Mouse (Mus musculus): Measurements from ENCODE around the gene Rasd1. TPM values are rescaled to one million over a fixed set of nuclear protein-coding genes. Genes with fewer than 3 reads are reported as not detected.
"Not testable (repeated sequence)": the region's sequence is repeated elsewhere in the genome, so short reads cannot be mapped to it uniquely, and the experiment has no call there.

Gene Rasd1
- polyA plus RNA-seq, 1 experiment: 4.8 TPM

DNA sequence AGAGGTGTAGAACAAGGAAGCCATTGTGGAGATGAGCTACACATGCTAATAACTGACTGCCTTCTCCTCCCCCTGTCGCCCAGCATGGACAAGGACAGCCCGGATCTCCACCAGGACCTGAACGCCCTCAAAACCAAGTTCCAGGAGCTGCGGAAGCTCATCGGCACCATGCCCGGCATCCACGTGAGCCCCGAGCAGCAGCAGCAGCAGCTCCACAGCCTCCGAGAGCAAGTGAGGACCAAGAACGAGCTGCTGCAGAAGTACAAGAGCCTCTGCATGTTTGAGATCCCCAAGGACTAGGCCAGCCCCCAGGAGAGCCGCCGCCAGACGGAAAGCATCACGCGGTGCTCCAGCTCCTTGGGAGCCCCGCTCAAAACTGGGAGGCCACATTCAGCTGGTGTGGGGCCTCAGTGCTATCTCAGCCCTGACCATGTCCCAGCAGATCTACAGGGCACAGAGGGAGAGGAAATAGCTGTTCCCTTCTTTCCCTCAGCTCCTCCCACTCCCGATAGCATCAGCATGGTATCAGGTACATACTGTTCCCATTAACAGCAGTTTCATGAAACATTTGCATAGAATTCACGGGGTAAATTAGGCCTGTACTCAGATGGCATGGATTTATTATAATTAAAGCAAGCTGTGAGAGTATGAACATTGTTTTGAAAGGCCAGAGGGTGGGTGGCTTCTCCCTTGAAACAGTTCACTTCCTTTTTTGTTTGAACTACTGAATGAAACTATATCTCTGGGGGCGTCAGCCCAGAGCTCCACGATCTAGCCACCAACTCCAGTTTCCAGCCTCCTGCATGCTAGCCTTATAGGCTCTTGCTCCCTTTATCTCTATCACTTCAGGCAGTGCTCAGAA lies 4.0 kb downstream of the Rasd1 start:
- DNase-seq (ENCODE audit: low spot score): no peak

DNA sequence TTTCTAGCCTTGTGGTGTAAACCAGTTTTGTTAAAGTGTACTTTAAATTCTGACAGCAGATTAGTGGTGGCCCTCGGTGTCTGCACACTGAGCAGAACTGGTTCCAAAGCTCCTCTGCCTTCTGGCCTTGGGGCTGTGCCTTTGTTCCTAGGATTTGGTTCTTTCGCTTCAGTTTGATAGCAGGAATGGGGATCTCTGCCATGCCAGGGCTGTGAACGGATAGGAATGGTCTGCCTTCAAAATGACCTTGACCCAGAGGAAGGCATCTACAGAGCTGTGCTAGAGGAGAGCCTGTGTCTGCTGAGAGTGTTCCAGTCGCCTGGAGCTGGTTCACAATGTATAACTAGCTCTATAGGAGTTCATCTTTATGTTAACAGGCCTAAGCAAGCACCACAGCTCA lies 5.3 kb downstream of the Rasd1 start:
- DNase-seq (ENCODE audit: low spot score): no peak

DNA sequence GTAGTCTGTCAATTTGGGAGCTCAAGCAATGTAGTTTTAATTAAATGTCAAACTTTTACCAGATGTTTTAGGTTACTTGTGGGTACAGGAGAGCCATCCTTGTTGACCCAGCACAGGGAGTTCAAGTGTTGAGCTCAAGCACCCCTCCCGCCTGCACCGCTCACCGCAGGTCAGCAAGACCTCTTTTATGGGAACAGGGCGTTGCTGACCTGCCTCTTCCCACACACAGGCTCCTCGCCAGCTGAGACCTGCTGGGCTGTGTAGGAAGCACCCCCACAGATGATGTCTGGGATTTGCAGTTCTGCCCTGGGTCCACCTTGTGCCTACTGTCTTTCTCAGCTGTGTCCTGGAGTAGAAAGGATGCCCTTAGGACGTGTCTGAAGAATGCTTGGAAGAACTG lies 8.0 kb downstream of the Rasd1 start:
- DNase-seq (ENCODE audit: low spot score): no peak

DNA sequence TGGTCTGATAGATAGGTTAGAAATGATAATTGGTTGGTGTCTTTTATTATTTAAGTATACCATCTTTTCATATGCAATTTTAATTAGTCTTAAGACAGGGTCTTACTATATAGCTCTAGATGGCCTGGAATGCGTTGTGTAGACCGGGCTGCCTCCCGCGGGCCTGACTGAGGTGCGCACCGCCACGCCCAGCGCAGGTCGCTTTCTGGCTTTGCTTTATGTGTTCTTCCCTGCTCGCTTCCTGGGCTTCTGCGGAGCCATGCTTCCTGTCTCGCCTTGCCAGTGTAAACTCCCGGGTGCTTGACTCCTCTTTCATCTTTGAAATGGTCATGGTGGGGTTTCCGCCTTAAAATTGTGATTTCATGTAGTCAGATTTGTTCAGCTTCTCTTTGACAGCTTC lies 11.9 kb downstream of the Rasd1 start:
- DNase-seq (ENCODE audit: low spot score): no peak

GRCm38 (mm10) chr11:59948401-59948767 lies 16.4 kb downstream of the Rasd1 start:
- DNase-seq (ENCODE audit: low spot score): no peak

DNA sequence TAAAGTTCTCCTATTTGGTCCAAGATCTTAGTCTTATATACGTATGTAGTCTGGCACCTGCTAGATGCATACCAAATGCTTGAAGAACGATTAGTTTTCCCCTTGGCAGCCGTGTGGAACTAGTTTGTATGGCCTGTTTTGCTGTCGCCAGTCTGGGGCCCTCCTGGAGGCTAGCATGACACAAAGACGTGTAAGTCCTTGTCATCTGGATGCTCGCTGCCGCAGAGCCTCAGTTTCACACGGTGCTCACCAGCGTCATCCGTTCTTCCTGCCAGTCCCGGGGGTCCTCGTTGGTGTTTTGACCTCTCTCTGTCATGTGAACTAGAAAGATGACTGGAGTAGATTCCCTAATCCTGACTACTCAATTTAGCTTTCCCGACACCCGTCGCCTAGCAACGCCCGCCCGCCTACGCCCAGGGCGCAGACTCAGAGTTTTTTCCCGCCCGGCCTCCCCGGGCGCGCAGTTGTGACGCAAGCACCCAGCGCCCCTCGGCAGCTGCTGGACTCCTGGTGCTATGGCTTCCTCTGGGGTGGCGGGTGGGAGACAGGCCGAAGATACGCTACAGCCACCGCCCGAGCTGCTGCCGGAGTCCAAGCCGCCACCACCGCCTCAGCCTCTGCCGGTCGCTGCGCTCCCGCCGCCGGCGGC lies 16.9 kb downstream of the Rasd1 start, which contains the start of gene Med9:
Med9 (plus strand) TSS at position 455 of the 649 bp plus-strand sequence.
- peak; percentile 86 for DNase-seq (ENCODE audit: low spot score)

- not testable (repeated sequence) for DNase-seq (ENCODE audit: low spot score)
Observed at GRCm38 (mm10) chr11:59944855-59945254, 19.9 kb downstream of the Rasd1 start.

- no peak for DNase-seq (ENCODE audit: low spot score)
Observed at GRCm38 (mm10) chr11:59941391-59941790, 23.4 kb downstream of the Rasd1 start.

- DNase-seq (ENCODE audit: low spot score): no peak
Observed at GRCm38 (mm10) chr11:59940645-59941044, 24.1 kb downstream of the Rasd1 start.

GRCm38 (mm10) chr11:59939821-59940220 lies 24.9 kb downstream of the Rasd1 start:
- DNase-seq (ENCODE audit: low spot score): no peak

DNA sequence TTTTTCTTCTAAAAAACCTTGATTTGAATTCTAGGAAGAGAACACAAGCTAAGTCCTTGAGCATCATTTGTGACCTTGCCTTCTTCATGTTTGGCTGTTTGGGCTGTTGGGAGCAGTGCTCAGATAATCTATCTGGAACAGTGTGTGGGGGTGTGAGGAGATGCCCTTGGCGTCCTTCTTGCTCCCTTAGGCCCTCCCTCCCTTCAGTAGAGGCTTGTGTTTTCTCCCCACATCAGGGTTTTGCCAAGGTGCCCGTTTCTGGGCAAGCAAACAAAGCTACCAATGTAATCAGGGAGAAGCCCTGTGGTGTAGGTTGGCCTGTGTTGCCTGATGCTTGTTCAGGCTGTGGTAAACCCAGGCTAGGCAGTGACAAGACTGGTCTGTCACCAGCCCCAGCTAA lies 27.1 kb downstream of the Rasd1 start:
- DNase-seq (ENCODE audit: low spot score): no peak

DNA sequence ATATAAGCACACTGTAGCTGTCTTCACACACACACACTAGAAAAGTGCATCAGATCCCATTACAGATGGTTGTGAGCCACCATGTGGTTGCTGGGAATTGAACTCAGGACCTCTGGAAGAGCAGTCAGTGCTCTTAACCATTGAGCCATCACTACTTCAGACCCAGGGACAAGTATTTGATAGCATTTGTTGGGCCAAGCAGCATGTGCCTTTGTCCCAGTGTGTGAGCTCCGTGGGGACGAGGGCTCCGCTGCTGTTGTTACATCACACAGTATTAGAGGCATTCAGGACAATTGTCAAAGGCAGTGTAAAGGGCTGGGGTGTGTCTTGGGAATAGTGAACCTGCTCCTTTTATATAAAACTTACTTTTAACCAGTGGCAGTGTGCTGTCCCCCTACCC lies 27.7 kb downstream of the Rasd1 start:
- no peak for DNase-seq (ENCODE audit: low spot score)

DNA sequence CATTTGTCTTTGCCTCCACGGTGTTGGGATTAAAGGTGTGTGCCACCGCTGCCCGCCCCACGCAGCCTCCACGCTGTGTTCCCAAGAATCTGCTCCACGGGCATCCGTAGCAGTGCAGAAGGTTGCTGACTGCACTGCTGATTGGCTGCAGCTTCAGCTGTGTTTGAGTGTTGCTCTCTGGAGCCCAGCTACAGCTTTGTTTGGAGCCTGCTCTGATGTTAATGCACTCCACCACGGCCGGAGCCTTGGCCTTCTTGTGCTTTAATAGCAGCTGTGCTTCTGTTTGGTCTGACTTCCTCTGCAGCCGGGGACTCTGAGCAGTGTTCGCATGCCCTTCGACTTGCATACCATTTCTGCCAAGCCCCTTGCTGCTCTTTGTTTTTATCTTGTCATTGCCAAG lies 30.8 kb downstream of the Rasd1 start:
- DNase-seq (ENCODE audit: low spot score): no peak

GRCm38 (mm10) chr11:59932560-59933337 lies 32.0 kb downstream of the Rasd1 start:
- DNase-seq (ENCODE audit: low spot score): no peak

DNA sequence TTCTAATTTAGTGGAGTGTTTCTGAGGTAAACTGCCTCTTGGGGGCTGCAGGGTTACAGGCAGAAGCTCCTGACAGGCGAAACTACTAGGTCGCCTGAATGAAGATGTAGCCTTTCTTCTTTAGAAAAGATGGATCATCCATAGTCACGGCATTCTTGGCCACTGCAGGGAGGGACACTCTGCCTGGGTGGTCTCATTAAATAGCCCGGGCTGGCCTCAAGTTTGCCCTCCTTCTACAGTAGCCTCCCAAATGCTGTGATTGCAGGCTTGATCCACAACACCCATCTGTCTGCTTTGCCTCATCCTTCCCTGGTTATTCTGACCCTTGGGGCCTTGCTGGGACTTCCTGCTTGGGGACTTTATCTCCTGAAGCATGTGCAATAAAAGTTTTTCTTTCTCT lies 34.7 kb downstream of the Rasd1 start:
- no peak for DNase-seq (ENCODE audit: low spot score)

DNA sequence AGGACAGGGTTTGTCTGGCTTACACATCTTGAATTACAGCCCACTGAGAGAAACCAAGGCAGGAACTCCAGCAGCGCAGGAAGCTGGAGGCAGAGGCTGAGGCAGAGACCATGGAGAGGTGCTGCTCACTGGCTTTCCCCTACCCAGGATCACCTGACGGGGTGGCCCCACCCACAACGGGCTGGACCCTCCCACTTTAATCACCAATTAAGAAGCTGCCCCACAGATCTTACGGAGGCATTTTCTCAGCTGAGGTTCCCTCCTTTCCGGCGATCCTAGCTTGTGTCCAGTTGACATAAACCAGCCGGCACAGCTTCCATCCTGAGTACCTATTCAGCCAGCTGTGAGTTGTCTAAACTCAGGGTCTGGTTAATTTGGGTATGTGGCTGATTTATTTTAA lies 43.5 kb downstream of the Rasd1 start:
- no peak for DNase-seq (ENCODE audit: low spot score)

- DNase-seq (ENCODE audit: low spot score): no peak
Observed at GRCm38 (mm10) chr11:59920331-59920730, 44.4 kb downstream of the Rasd1 start.

DNA sequence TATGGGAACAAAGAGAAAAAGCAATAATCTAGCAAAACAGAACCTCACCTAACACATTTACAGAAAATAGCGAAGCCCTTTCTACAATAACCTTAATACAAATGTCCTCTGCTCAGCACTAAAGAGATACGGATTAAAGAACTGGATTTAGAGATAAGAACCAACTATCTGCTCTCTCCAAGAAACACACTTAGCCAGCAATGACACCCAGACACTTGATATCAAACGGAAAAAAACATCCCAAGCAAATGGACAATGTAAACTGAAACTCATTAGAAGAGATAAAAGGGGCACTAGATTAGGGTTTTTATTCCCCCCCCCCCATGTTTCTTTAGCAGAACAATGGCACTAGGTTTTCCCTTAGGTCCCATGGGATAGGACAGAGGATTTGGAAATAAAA lies 45.3 kb downstream of the Rasd1 start:
- no peak for DNase-seq (ENCODE audit: low spot score)

DNA sequence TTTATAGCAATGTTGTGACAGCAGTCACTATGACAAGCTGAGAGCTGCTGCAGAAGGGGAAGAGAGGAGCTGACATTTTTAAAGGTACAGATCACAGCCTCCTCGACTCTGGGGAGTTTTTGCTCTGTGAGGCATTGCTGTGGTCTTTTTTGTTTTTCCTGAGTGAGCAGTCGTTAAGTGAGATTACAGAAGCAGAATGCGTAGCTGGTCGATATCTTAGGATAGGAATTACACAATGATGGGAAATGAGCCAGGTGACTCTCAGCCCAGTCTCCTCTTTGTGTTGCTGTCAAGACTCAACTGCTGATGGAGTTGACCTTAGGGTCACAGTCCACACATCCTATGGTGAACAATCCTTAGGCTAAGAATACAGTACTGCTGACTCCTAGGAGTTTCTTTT lies 46.7 kb downstream of the Rasd1 start:
- DNase-seq (ENCODE audit: low spot score): no peak

GRCm38 (mm10) chr11:59913702-59914101 lies 51.0 kb downstream of the Rasd1 start:
- DNase-seq (ENCODE audit: low spot score): no peak

All from urinary bladder, adult 2 months (tissue).